Mouse (Mus musculus) stomach, postnatal 0 days (tissue): ENCODE measurements around the gene Unc5a. TPM values are rescaled to one million over a fixed set of nuclear protein-coding genes. Genes with fewer than 3 reads are reported as not detected.

Source experiments
- ATAC-seq: fragments of 200-750 bp; cut with Nextera tagmentation; 2 replicates; pipeline ENCODE4 v1.8.0; 2017; ENCODE audit not compliant: low FRiP score, low TSS enrichment
- DNase-seq: peaks from one replicate; pipeline ENCODE4 v3.0.0-alpha.2; 2016; ENCODE audit warnings: low spot score
- H3K27ac ChIP-seq: fragments of 300-500 bp; sonication (generic); replicated peaks from 2 replicates; pipeline ENCODE4 v1.5.1; 2014; ENCODE audit warnings: mild to moderate bottlenecking, control low read depth
- H3K27me3 ChIP-seq: fragments of 300-500 bp; sonication (generic); 2 replicates; pipeline ENCODE4 v1.6.1; 2014; ENCODE audit warnings: low read length; ENCODE audit not compliant: control insufficient read depth, insufficient read depth
- H3K36me3 ChIP-seq: fragments of 300-500 bp; sonication (generic); 2 replicates; pipeline ENCODE4 v1.6.1; 2014; ENCODE audit warnings: low read length, mixed read lengths; ENCODE audit not compliant: control insufficient read depth, insufficient read depth
- H3K4me1 ChIP-seq: fragments of 300-500 bp; sonication (generic); replicated peaks from 2 replicates; pipeline ENCODE4 v1.6.1; 2014; ENCODE audit warnings: antibody characterized with exemption; ENCODE audit not compliant: control insufficient read depth, insufficient read depth
- H3K4me2 ChIP-seq: fragments of 300-500 bp; sonication (generic); replicated peaks from 2 replicates; pipeline ENCODE4 v1.6.1; 2014; ENCODE audit warnings: low read depth, mild to moderate bottlenecking, control low read depth, moderate library complexity
- H3K4me3 ChIP-seq: fragments of 300-500 bp; sonication (generic); 2 replicates; pipeline ENCODE4 v1.5.1; 2014; ENCODE audit warnings: low read depth, low read length, control low read depth
- H3K9ac ChIP-seq: fragments of 300-500 bp; sonication (generic); 2 replicates; pipeline ENCODE4 v1.6.1; 2014; ENCODE audit warnings: mild to moderate bottlenecking, low read length, control low read depth, mixed read lengths
- H3K9me3 ChIP-seq: fragments of 300-500 bp; sonication (generic); 2 replicates; pipeline ENCODE4 v1.6.1; 2016; ENCODE audit warnings: low read length; ENCODE audit not compliant: control insufficient read depth
- CTCF ChIP-seq: IDR thresholded peaks from 2 replicates; pipeline ENCODE4 v1.5.1; 2016; ENCODE audit warnings: antibody characterized with exemption, low read depth, mild to moderate bottlenecking, moderate library complexity
- EP300 ChIP-seq: optimal IDR thresholded peaks from 2 replicates; pipeline ENCODE3; 2016; ENCODE audit warnings: antibody characterized with exemption
- WGBS: fragments of 180-500 bp; shearing (Covaris S2); extraction: QIAGEN DNeasy Blood & Tissue Kit; methylation state at CpG from one replicate; pipeline ENCODE4 v1.1.7; 2014; 5-methylcytosine and 5-hydroxymethylcytosine counted together
- polyA plus RNA-seq: library from polyadenylated mRNA; unstranded; fragments of >200 nt; fragmentation: Nextera tagmentation; extraction: Ambion mirVana; gene quantifications from 2 replicates; pipeline ENCODE4 v1.2.1, GENCODE M21; 2015

The Unc5a gene
- polyA plus RNA-seq, 1 experiment from 2014 or later: 0.89 TPM

GRCm38 (mm10) chr13:55017154-55017897 lies 68.1 kb downstream of the Unc5a start:
- Histone ChIP-seq H3K36me3 (no peaks in the 10 kb centered on the region), H3K9ac (no peak overlapping the region), H3K9me3 (no peaks in the 10 kb centered on the region), H3K27ac (no peak overlapping the region), H3K27me3 (no peaks in the 10 kb centered on the region), H3K4me1 (no peaks in the 10 kb centered on the region), H3K4me3 (no peak overlapping the region), H3K4me2 (no peak overlapping the region)
- TF ChIP-seq CTCF (no peak), EP300 (no peak)
- ATAC-seq (no peak), DNase-seq (no peak)
- 74% methylated on average over 12 of the region's 12 CpGs for WGBS

- Histone ChIP-seq H3K4me2 (no peak overlapping the region), H3K9me3 (no peaks in the 10 kb centered on the region), H3K4me1 (no peaks in the 10 kb centered on the region), H3K27ac (no peak overlapping the region), H3K9ac (no peak overlapping the region), H3K4me3 (no peak overlapping the region), H3K36me3 (no peaks in the 10 kb centered on the region), H3K27me3 (no peaks in the 10 kb centered on the region)
- WGBS: 88% methylated on average over 8 of the region's 8 CpGs
- no peak for TF ChIP-seq EP300
- TF ChIP-seq CTCF: no peak
- ATAC-seq (no peak), DNase-seq (no peak)
These were observed 68.8 kb downstream of the Unc5a start for GRCm38 (mm10) chr13:55017898-55018599.

- no peaks in the 10 kb centered on the region for H3K4me1 ChIP-seq
- H3K36me3 ChIP-seq: no peaks in the 10 kb centered on the region
- H3K4me3 ChIP-seq: no peak overlapping the region
- no peaks in the 10 kb centered on the region for H3K9me3 ChIP-seq
- TF ChIP-seq CTCF (no peak), EP300 (no peak)
- DNase-seq: no peak
- no peaks in the 10 kb centered on the region for H3K27me3 ChIP-seq
- H3K9ac ChIP-seq: no peak overlapping the region
- 91% methylated on average over 9 of the region's 9 CpGs for WGBS
- H3K27ac ChIP-seq: no peak overlapping the region
- no peak for ATAC-seq
- no peak overlapping the region for H3K4me2 ChIP-seq
These were observed 69.5 kb downstream of the Unc5a start for GRCm38 (mm10) chr13:55018700-55019099.

DNA sequence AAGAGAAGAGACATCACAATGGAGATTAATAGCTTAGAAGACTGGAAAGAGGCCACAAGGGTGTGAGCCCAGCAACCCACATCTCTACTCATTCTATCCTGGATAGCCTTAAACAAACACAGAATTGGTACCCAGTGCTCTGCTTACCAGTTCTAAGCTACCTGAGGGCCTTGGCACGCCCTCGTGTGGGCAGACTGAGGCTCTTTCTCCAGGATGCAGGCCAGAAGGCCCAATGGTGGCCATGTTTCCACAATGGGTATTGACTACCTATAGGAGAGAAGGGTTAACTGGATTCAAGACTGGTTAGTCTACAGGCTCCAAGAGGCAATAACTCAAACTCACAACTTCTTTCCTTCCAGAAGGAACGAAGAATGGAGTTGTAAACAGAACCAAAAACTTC lies 70.0 kb downstream of the Unc5a start:
- Histone ChIP-seq H3K4me3 (no peak overlapping the region), H3K27me3 (no peaks in the 10 kb centered on the region), H3K27ac (no peak overlapping the region), H3K9me3 (no peaks in the 10 kb centered on the region), H3K9ac (no peak overlapping the region), H3K4me1 (no peaks in the 10 kb centered on the region), H3K4me2 (no peak overlapping the region), H3K36me3 (no peaks in the 10 kb centered on the region)
- DNase-seq (no peak), ATAC-seq (no peak)
- WGBS: 44% methylated on average over 3 of the region's 3 CpGs
- TF ChIP-seq EP300: no peak
- peak; percentile 15; the same call in 1 of the 2 replicates for TF ChIP-seq CTCF

GRCm38 (mm10) chr13:55020051-55020450 lies 70.8 kb downstream of the Unc5a start:
- H3K4me1 ChIP-seq: no peaks in the 10 kb centered on the region
- H3K9ac ChIP-seq: no peak overlapping the region
- H3K27ac ChIP-seq: no peak overlapping the region
- TF ChIP-seq CTCF (no peak), EP300 (no peak)
- H3K4me3 ChIP-seq: no peak overlapping the region
- 92% methylated on average over 4 of the region's 4 CpGs for WGBS
- H3K4me2 ChIP-seq: no peak overlapping the region
- H3K27me3 ChIP-seq: no peaks in the 10 kb centered on the region
- DNase-seq (no peak), ATAC-seq (no peak)
- H3K9me3 ChIP-seq: no peaks in the 10 kb centered on the region
- no peaks in the 10 kb centered on the region for H3K36me3 ChIP-seq

- no peaks in the 10 kb centered on the region for H3K9me3 ChIP-seq
- H3K4me2 ChIP-seq: no peak within 1 kb of the TSS
- H3K27ac ChIP-seq: no peak within 1 kb of the TSS
- no peak for TF ChIP-seq EP300
- no peak for TF ChIP-seq CTCF
- no peak within 1 kb of the TSS for H3K9ac ChIP-seq
- ATAC-seq (no peak), DNase-seq (no peak)
- WGBS: 82% methylated on average over 13 of the region's 13 CpGs
- H3K4me1 ChIP-seq: no peaks in the 10 kb centered on the region
- no peaks in the 10 kb centered on the region for H3K36me3 ChIP-seq
- no peak within 1 kb of the TSS for H3K4me3 ChIP-seq
- no peaks in the 10 kb centered on the region for H3K27me3 ChIP-seq
These were observed 72.1 kb downstream of the Unc5a start, which contains the start of gene Hk3 for GRCm38 (mm10) chr13:55021194-55021779. Gene Hk3, minus strand, starts transcription at chr13:55021385.
